Mouse (Mus musculus): ENCODE measurements around the gene Fdxacb1. TPM values are rescaled to one million over a fixed set of nuclear protein-coding genes. Genes with fewer than 3 reads are reported as not detected.
A peak's percentile ranks its signal among the peaks of the same experiment; 100 is the strongest.

The Fdxacb1 gene
- polyA plus RNA-seq, 1 experiment from 2014 or later, result 9.3 TPM

DNA sequence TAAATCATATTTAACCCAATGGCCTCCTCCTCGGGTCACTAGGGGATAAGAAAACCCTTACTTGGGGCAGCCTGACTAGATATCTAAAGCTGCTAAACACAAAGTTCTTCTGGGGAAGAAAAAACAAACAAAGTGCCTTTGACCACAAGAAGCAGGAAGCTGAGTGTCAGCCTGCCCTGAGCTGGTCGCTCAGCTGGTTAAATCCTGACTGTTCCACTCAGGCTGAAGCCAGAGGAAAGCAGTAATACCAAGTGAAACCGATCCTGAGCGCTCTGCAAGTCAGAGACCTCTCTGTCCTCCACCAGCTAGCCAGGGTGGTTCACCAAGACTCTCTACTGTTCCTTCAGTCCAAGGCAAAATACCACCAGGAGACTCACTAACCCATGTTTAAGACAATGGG lies 38.4 kb upstream of the Fdxacb1 start:
- Histone ChIP-seq H3K27me3 (no peaks in the 10 kb centered on the region), H3K9me3 (no peaks in the 10 kb centered on the region), H3K4me3 (no peak overlapping the region), H3K4me2 (no peak overlapping the region), H3K9ac (no peak overlapping the region), H3K4me1 (peaks cover 29% of the 10 kb centered on the region), H3K36me3 (no peaks in the 10 kb centered on the region), H3K27ac (no peak overlapping the region)
- ATAC-seq (ENCODE audit: insufficient number of reproducible peaks, low FRiP score, low TSS enrichment, low read depth), result no peak
- 48% methylated on average over 4 of the region's 4 CpGs for WGBS

GRCm38 (mm10) chr9:50732560-50732959 lies 35.5 kb upstream of the Fdxacb1 start:
- no peak for ATAC-seq (ENCODE audit: insufficient number of reproducible peaks, low FRiP score, low TSS enrichment, low read depth)
- Histone ChIP-seq H3K4me2 (no peak overlapping the region), H3K36me3 (no peaks in the 10 kb centered on the region), H3K27ac (no peak overlapping the region), H3K27me3 (no peaks in the 10 kb centered on the region), H3K4me3 (no peak overlapping the region), H3K9me3 (no peaks in the 10 kb centered on the region), H3K4me1 (peaks cover 7% of the 10 kb centered on the region), H3K9ac (no peak overlapping the region)
- 34% methylated on average over 4 of the region's 4 CpGs for WGBS

DNA sequence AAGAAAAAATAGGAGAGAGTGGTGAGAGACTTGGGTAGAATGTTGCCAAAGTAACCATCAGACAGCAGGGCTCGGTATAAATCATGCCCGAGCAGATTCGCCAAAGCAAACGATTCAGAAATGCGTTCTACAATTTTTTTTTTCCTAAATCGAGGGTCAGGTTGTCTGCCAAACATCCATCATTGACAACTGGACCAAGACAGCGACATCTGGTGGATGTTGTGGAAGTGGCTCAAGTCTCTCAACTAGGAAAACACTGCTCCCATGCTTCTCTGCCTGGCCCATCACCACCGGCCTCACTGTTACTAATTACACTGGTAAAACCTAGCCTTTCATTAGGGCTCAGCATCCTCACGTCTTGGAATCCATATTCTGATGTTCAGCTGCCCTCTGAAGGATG lies 33.0 kb upstream of the Fdxacb1 start:
- ATAC-seq (ENCODE audit: insufficient number of reproducible peaks, low FRiP score, low TSS enrichment, low read depth), result no peak
- Histone ChIP-seq H3K27ac (no peak overlapping the region), H3K4me3 (no peak overlapping the region), H3K27me3 (no peaks in the 10 kb centered on the region), H3K4me1 (peaks cover 4% of the 10 kb centered on the region; the same call in 1 of the 2 replicates), H3K9ac (no peak overlapping the region), H3K4me2 (peak overlapping the region; percentile 12; the same call in 1 of the 2 replicates), H3K9me3 (no peaks in the 10 kb centered on the region), H3K36me3 (no peaks in the 10 kb centered on the region)
- WGBS, result 3% methylated on average over 9 of the region's 9 CpGs

DNA sequence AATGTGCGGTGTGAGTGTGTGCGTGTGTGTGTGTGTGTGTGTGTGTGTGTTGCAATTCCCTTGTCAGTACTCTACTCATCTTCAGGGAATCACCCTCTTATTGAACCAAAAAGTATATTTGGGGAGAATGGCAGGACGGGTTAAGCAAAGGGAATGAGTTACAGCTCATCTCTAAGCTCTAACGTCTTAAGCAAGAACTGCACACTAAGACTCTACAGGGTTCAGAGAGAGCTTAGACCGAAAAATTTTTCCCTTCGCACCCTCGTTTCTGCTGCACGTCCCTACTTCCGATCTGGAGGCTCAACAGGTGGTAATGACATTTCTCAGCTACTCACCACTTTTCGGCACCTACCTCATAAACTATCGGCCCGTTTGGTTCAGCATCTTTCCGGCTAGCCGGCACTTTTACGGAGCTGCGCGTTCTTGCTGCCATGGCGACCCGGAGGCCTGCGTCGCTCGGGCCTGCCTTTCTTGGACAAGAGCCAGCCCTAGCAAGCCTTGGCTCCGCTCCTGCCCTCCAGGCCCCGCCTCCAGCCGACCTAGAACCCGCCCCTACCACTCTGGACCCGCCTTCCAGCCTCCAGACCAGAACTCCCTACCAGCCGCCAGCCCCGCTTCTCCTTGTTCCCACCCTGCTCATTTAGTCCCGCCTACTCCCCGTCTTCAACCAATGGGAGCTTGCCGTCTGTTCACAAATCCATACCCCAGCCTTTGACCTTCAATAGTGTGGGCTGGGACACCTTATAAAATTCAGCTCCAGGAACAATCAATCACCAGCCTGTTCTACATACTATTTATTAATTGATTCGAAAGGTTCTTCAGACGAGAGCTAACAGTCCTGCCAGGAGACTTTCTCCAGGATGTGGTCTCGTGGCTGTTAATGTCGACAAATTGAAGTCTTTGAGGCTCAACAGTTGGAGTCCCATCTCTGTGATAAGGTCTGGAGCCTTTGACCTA lies 28.8 kb upstream of the Fdxacb1 start, which contains the start of gene Dixdc1:
Dixdc1 (minus strand) TSS at position 604 of the 957 bp plus-strand sequence.
- no peaks in the 10 kb centered on the region for H3K9me3 ChIP-seq
- no peak within 1 kb of the TSS for H3K9ac ChIP-seq
- peak; percentile 96 for ATAC-seq (ENCODE audit: insufficient number of reproducible peaks, low FRiP score, low TSS enrichment, low read depth)
- peaks cover 4% of the 10 kb centered on the region; the same call in 1 of the 2 replicates for H3K4me1 ChIP-seq
- H3K27ac ChIP-seq, result peak within 1 kb of the TSS; percentile 30; the same call in 1 of the 2 replicates
- H3K36me3 ChIP-seq, result no peaks in the 10 kb centered on the region
- WGBS, result 12% methylated on average over 36 of the region's 36 CpGs
- H3K4me2 ChIP-seq, result peak within 1 kb of the TSS; percentile 54
- no peaks in the 10 kb centered on the region for H3K27me3 ChIP-seq
- peak within 1 kb of the TSS; percentile 38 for H3K4me3 ChIP-seq

- ATAC-seq (ENCODE audit: insufficient number of reproducible peaks, low FRiP score, low TSS enrichment, low read depth), result no peak
- Histone ChIP-seq H3K27ac (no peak overlapping the region), H3K4me1 (peaks cover 7% of the 10 kb centered on the region; the same call in 1 of the 2 replicates), H3K36me3 (no peaks in the 10 kb centered on the region), H3K9me3 (no peaks in the 10 kb centered on the region), H3K4me3 (no peak overlapping the region), H3K4me2 (no peak overlapping the region), H3K9ac (no peak overlapping the region), H3K27me3 (no peaks in the 10 kb centered on the region)
- WGBS, result 83% methylated on average over 14 of the region's 14 CpGs
These were observed 26.9 kb upstream of the Fdxacb1 start for GRCm38 (mm10) chr9:50740867-50741784.

GRCm38 (mm10) chr9:50742261-50742660 lies 25.8 kb upstream of the Fdxacb1 start:
- 85% methylated on average over 3 of the region's 3 CpGs for WGBS
- no peaks in the 10 kb centered on the region for H3K27me3 ChIP-seq
- no peak for ATAC-seq (ENCODE audit: insufficient number of reproducible peaks, low FRiP score, low TSS enrichment, low read depth)
- no peak overlapping the region for H3K27ac ChIP-seq
- no peaks in the 10 kb centered on the region for H3K9me3 ChIP-seq
- no peak overlapping the region for H3K4me3 ChIP-seq
- H3K9ac ChIP-seq, result no peak overlapping the region
- H3K36me3 ChIP-seq, result no peaks in the 10 kb centered on the region
- H3K4me1 ChIP-seq, result peaks cover 14% of the 10 kb centered on the region; the same call in 1 of the 2 replicates
- no peak overlapping the region for H3K4me2 ChIP-seq

GRCm38 (mm10) chr9:50742744-50743143 lies 25.3 kb upstream of the Fdxacb1 start:
- Histone ChIP-seq H3K27ac (no peak overlapping the region), H3K4me2 (no peak overlapping the region), H3K9me3 (no peaks in the 10 kb centered on the region), H3K27me3 (no peaks in the 10 kb centered on the region), H3K9ac (no peak overlapping the region), H3K36me3 (no peaks in the 10 kb centered on the region), H3K4me1 (peaks cover 14% of the 10 kb centered on the region; the same call in 1 of the 2 replicates), H3K4me3 (no peak overlapping the region)
- 64% methylated on average over 2 of the region's 2 CpGs for WGBS
- no peak for ATAC-seq (ENCODE audit: insufficient number of reproducible peaks, low FRiP score, low TSS enrichment, low read depth)

DNA sequence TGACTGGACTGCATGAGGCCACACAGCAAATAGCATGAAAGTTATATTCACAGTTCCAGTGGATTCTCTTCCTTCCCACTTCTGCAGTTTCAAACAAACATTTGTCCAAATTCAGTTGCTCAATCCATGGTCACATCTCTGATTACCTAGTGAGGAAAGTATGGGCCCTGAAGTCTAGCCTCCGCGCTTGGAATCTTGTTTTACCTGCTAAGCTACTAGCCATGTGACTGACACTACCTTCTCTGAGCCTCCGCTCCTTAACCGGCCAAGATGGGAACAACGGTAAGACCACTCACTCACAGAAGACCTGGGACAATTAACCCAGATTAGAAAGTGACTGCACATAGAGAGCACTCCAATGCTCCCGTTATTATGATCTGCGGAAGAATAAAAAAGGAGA lies 22.2 kb upstream of the Fdxacb1 start:
- ATAC-seq (ENCODE audit: insufficient number of reproducible peaks, low FRiP score, low TSS enrichment, low read depth), result no peak
- WGBS, result 13% methylated on average over 7 of the region's 7 CpGs
- Histone ChIP-seq H3K27me3 (no peaks in the 10 kb centered on the region), H3K4me1 (peaks cover 10% of the 10 kb centered on the region; the same call in 1 of the 2 replicates), H3K36me3 (no peaks in the 10 kb centered on the region), H3K4me2 (peak overlapping the region; percentile 45), H3K9me3 (no peaks in the 10 kb centered on the region), H3K9ac (peak overlapping the region; percentile 8; the same call in 1 of the 2 replicates), H3K4me3 (peak overlapping the region; percentile 31), H3K27ac (peak overlapping the region; percentile 5; the same call in 1 of the 2 replicates)

- Histone ChIP-seq H3K4me1 (peaks cover 12% of the 10 kb centered on the region), H3K36me3 (no peaks in the 10 kb centered on the region), H3K4me2 (peak within 1 kb of the TSS; percentile 45), H3K27ac (peak within 1 kb of the TSS; percentile 5; the same call in 1 of the 2 replicates), H3K4me3 (peak within 1 kb of the TSS; percentile 31), H3K27me3 (no peaks in the 10 kb centered on the region), H3K9me3 (no peaks in the 10 kb centered on the region), H3K9ac (peak within 1 kb of the TSS; percentile 8; the same call in 1 of the 2 replicates)
- no peak for ATAC-seq (ENCODE audit: insufficient number of reproducible peaks, low FRiP score, low TSS enrichment, low read depth)
- WGBS, result 2% methylated on average over 19 of the region's 19 CpGs
These were observed 21.8 kb upstream of the Fdxacb1 start, which contains the start of gene 2310030G06Rik for GRCm38 (mm10) chr9:50746214-50746677. TSS of gene 2310030G06Rik (minus strand) at chr9:50746536.

DNA sequence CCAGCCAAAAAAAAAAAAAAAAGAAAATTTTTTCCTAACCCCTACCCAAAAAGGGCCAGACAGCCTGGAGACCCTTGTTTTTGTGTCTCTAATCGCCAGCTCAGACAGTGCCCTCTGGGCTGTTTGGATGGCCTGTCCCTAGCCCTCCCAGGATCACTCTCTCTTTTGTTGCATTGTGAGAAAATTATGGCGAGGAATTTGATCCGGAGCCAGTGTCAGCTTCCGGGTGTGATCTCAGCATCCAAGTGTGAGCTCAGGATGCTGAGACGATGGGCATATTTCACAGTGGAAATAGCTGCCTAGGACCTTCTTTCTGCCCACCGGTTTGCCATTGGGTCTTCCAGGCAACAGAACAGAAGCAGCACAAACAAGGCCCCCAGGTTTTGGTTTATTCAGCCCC lies 17.3 kb upstream of the Fdxacb1 start:
- Histone ChIP-seq H3K4me2 (no peak overlapping the region), H3K27ac (no peak overlapping the region), H3K9me3 (no peaks in the 10 kb centered on the region), H3K27me3 (no peaks in the 10 kb centered on the region), H3K4me3 (no peak overlapping the region; the same call in 1 of the 2 replicates), H3K9ac (no peak overlapping the region), H3K4me1 (peaks cover 33% of the 10 kb centered on the region), H3K36me3 (no peaks in the 10 kb centered on the region)
- no peak for ATAC-seq (ENCODE audit: insufficient number of reproducible peaks, low FRiP score, low TSS enrichment, low read depth)
- 68% methylated on average over 6 of the region's 6 CpGs for WGBS

GRCm38 (mm10) chr9:50751323-50751722 lies 16.7 kb upstream of the Fdxacb1 start, which contains the start of gene Cryab:
TSS of gene Cryab (plus strand) at chr9:50751325.
- 0 out of 2 replicates have a peak within 1 kb of the TSS, but pooled peaks have one; percentile 10 for H3K4me2 ChIP-seq
- H3K9ac ChIP-seq, result no peak within 1 kb of the TSS
- H3K27ac ChIP-seq, result peak within 1 kb of the TSS; percentile 71
- H3K36me3 ChIP-seq, result no peaks in the 10 kb centered on the region
- WGBS, result 67% methylated on average over 22 of the region's 22 CpGs
- peaks cover 28% of the 10 kb centered on the region for H3K4me1 ChIP-seq
- H3K27me3 ChIP-seq, result no peaks in the 10 kb centered on the region
- H3K9me3 ChIP-seq, result no peaks in the 10 kb centered on the region
- peak within 1 kb of the TSS; percentile 15 for H3K4me3 ChIP-seq
- no peak for ATAC-seq (ENCODE audit: insufficient number of reproducible peaks, low FRiP score, low TSS enrichment, low read depth)
